Mouse (Mus musculus) hindbrain, embryonic 11.5 days (tissue): Measurements from ENCODE around the gene Sfn. TPM values are rescaled to one million over a fixed set of nuclear protein-coding genes. Genes with fewer than 3 reads are reported as not detected.

Source experiments
- ATAC-seq: fragments of 200-750 bp; cut with Nextera tagmentation; 2 replicates; pipeline ENCODE4 v1.8.0; 2017; ENCODE audit warnings: mild to moderate bottlenecking, moderate TSS enrichment, moderate library complexity; ENCODE audit not compliant: low FRiP score
- DNase-seq: peaks from one replicate; pipeline ENCODE4 v3.0.0-alpha.2; 2015; ENCODE audit warnings: low spot score
- H3K27ac ChIP-seq: fragments of 300-500 bp; sonication (generic); 2 replicates; pipeline ENCODE4 v1.5.1; 2014; ENCODE audit warnings: mild to moderate bottlenecking, low read depth, low read length
- H3K27me3 ChIP-seq: fragments of 300-500 bp; sonication (generic); 2 replicates; pipeline ENCODE4 v1.6.1; 2014; ENCODE audit warnings: mild to moderate bottlenecking, low read length, moderate library complexity, mixed read lengths; ENCODE audit not compliant: control insufficient read depth, insufficient read depth
- H3K36me3 ChIP-seq: fragments of 300-500 bp; sonication (generic); 2 replicates; pipeline ENCODE4 v1.6.1; 2014; ENCODE audit warnings: mild to moderate bottlenecking, low read length, moderate library complexity, mixed read lengths; ENCODE audit not compliant: control insufficient read depth, insufficient read depth
- H3K4me1 ChIP-seq: fragments of 300-500 bp; sonication (generic); replicated peaks from 2 replicates; pipeline ENCODE4 v1.6.1; 2014; ENCODE audit warnings: low read length, mixed read lengths; ENCODE audit not compliant: control insufficient read depth, insufficient read depth
- H3K4me2 ChIP-seq: fragments of 300-500 bp; sonication (generic); replicated peaks from 2 replicates; pipeline ENCODE4 v1.6.1; 2014; ENCODE audit warnings: mild to moderate bottlenecking, low read depth, low read length
- H3K4me3 ChIP-seq: fragments of 300-500 bp; sonication (generic); 2 replicates; pipeline ENCODE4 v1.5.1; 2014; ENCODE audit warnings: low read depth, low read length
- H3K9ac ChIP-seq: fragments of 300-500 bp; sonication (generic); 2 replicates; pipeline ENCODE4 v1.6.1; 2014; ENCODE audit warnings: low read depth, low read length
- H3K9me3 ChIP-seq: fragments of 300-500 bp; sonication (generic); 2 replicates; pipeline ENCODE4 v1.6.1; 2016; ENCODE audit warnings: low read length; ENCODE audit not compliant: control insufficient read depth
- WGBS: fragments of 180-500 bp; shearing (Covaris S2); extraction: QIAGEN DNeasy Blood & Tissue Kit; methylation state at CpG from one replicate; pipeline ENCODE4 v1.1.7; 2014; 5-methylcytosine and 5-hydroxymethylcytosine counted together
- polyA plus RNA-seq: library from polyadenylated mRNA; unstranded; fragments of >200 nt; fragmentation: Nextera tagmentation; extraction: Ambion mirVana; gene quantifications from 2 replicates; pipeline ENCODE4 v1.2.1, GENCODE M21; 2014

Sfn gene
- polyA plus RNA-seq, 1 experiment from 2014 or later: 29.6 TPM

DNA sequence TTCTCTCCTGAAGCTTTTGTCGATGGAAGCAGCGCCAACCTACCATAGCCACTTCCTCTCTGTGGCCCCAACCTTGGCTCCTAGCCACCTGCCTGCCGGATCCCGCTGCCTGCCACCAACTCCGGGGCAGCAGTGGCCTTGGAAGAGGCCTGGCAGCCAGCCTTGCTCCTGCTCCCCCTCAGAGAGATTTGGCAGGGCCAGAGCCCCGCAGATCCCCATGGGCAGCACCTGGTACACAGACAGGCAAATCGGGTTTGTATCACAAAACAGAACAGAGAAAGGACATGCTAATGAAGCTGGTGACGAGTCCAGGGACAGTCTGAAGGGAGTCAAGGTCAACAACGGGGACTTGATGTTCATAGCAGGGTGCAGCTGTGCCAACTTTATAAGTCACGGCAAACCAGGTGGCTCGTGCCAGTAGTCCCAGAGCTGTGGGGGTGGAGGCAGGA, 38.8 kb downstream of the Sfn start:
- ATAC-seq: no peak
- H3K27me3 ChIP-seq: no peaks in the 10 kb centered on the region
- no peak overlapping the region for H3K4me3 ChIP-seq
- 80% methylated on average over 11 of the region's 11 CpGs for WGBS
- no peak overlapping the region for H3K27ac ChIP-seq
- H3K36me3 ChIP-seq: no peaks in the 10 kb centered on the region
- H3K9me3 ChIP-seq: no peaks in the 10 kb centered on the region
- H3K4me1 ChIP-seq: no peaks in the 10 kb centered on the region
- no peak for DNase-seq
- no peak overlapping the region for H3K4me2 ChIP-seq
- H3K9ac ChIP-seq: no peak overlapping the region

DNA sequence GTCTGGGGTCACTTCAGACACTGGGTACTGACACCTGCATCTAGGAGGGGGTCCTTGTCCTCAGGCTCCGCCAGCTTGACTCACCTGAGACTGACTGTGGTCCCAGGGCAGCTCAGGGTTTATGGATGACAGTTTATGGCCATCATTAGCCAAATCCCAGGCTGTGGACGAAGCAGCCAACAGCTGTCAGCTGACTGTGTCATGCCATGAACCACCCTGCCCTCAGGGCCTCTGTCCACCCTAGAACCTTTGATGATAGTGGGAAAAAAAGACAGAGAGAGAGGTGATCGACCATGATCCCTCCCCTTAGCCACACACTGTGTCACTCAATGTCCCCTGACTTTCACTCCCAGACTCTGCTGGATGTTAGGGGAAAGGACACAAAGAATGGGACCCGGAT, 40.3 kb downstream of the Sfn start:
- Histone ChIP-seq H3K36me3 (no peaks in the 10 kb centered on the region), H3K9ac (no peak overlapping the region), H3K4me3 (no peak overlapping the region), H3K4me1 (no peaks in the 10 kb centered on the region), H3K27ac (no peak overlapping the region), H3K27me3 (no peaks in the 10 kb centered on the region), H3K9me3 (no peaks in the 10 kb centered on the region), H3K4me2 (no peak overlapping the region)
- no peak for DNase-seq
- WGBS: 74% methylated on average over 4 of the region's 4 CpGs
- ATAC-seq: no peak

DNA sequence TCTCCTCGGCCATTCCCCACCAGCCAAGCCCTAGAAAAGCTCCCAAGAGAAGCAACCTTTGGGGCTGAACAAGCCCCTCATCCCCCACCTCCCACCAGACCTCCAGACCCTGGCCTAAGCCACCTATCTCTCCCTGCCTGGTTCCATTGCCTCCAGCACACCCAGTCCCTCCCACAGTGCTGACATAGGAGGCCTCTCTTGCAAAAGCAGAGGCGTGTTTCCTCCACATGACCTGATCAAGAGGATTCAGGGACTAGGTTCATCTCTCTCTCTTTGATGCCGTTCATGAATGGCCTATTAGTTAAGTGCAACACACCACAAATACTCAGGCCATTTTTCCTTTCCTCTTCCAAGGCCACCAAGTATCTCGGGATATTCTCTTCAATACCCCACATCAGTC, 42.1 kb downstream of the Sfn start:
- no peak for DNase-seq

DNA sequence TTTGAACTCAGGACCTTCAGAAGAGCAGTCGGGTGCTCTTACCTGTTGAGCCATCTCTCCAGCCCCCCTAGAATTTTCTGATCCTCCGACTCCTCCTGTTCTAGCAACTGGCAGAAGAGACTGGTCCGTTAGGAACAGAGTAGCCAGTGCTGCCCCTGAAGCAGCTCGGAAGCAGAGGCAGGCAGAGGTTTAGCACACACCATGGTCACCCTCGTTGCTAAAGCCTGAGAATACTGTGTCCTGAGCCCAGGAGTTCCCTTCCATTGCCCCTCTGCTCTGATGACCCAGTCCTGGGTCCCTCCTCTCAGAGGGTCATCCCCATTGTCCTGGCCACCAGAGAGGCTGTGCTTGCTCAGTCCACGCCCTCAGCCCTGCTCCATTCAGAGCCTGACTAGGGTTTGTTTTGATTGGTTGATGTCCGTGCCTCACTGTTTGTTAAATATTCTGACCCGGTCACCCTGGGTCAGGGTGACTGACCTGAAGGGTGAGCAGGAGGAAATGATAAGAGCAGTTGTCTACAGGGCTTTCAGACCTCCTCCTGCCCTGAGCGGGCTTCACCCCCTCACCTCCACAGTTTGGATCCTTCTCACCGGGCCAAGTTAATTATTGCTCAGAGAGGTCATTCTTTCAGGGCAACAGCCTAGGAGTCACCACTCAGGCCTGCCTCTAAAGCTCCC, 44.8 kb downstream of the Sfn start:
- Histone ChIP-seq H3K27me3 (no peaks in the 10 kb centered on the region), H3K4me1 (no peaks in the 10 kb centered on the region), H3K36me3 (no peaks in the 10 kb centered on the region), H3K27ac (no peak overlapping the region), H3K9ac (no peak overlapping the region), H3K4me2 (no peak overlapping the region), H3K9me3 (no peaks in the 10 kb centered on the region), H3K4me3 (no peak overlapping the region)
- ATAC-seq (no peak), DNase-seq (no peak)
- WGBS: 33% methylated on average over 10 of the region's 10 CpGs

More for the DNA sequence above, 42.1 kb downstream of the Sfn start:
- no peak overlapping the region for H3K9ac ChIP-seq
- 78% methylated on average over 4 of the region's 4 CpGs for WGBS
- no peaks in the 10 kb centered on the region for H3K9me3 ChIP-seq
- H3K36me3 ChIP-seq: no peaks in the 10 kb centered on the region
- no peaks in the 10 kb centered on the region for H3K27me3 ChIP-seq
- no peak overlapping the region for H3K4me2 ChIP-seq
- H3K4me3 ChIP-seq: no peak overlapping the region
- ATAC-seq: no peak
- no peak overlapping the region for H3K27ac ChIP-seq
- no peaks in the 10 kb centered on the region for H3K4me1 ChIP-seq

DNA sequence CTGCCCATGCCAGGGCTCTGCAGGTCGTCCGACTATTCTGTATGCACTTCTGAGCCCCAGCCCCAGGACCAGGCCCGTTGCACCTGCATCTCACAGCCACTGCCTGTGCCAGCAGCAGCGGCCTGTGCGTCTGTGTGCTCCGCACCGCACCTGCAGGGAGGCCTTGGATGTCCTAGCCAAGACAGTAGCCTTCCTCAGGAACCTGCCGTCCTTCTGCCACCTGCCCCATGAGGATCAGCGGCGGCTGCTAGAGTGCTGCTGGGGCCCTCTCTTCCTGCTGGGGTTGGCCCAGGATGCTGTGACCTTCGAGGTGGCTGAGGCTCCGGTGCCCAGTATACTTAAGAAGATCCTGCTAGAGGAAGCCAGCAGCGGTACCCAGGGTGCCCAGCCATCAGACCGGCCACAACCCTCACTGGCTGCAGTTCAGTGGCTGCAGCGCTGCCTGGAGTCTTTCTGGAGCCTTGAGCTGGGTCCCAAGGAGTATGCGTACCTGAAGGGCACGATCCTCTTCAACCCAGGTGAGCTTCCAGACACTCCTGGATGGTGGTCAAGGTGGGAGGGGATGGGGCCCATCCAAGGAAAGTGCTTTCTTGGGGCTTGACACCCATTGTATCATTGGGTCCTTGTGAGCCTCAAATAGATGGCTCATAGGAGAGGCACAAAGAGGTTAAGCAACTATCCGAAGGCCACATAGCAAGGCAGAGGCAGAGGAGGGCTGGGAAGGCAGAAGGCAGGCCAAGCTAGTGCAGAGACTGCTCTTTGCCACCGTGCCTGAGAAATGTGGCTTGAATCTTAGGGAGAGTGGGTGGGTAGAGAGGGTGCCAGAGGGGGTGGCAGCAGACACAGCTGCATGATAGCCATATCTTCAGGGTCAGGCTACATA, 48.3 kb downstream of the Sfn start:
- WGBS: 75% methylated on average over 19 of the region's 19 CpGs
- no peak overlapping the region for H3K9ac ChIP-seq
- DNase-seq (no peak), ATAC-seq (no peak)
- no peaks in the 10 kb centered on the region for H3K4me1 ChIP-seq
- no peak overlapping the region for H3K4me2 ChIP-seq
- no peaks in the 10 kb centered on the region for H3K27me3 ChIP-seq
- no peak overlapping the region for H3K4me3 ChIP-seq
- H3K9me3 ChIP-seq: no peaks in the 10 kb centered on the region
- no peak overlapping the region for H3K27ac ChIP-seq
- H3K36me3 ChIP-seq: no peaks in the 10 kb centered on the region

DNA sequence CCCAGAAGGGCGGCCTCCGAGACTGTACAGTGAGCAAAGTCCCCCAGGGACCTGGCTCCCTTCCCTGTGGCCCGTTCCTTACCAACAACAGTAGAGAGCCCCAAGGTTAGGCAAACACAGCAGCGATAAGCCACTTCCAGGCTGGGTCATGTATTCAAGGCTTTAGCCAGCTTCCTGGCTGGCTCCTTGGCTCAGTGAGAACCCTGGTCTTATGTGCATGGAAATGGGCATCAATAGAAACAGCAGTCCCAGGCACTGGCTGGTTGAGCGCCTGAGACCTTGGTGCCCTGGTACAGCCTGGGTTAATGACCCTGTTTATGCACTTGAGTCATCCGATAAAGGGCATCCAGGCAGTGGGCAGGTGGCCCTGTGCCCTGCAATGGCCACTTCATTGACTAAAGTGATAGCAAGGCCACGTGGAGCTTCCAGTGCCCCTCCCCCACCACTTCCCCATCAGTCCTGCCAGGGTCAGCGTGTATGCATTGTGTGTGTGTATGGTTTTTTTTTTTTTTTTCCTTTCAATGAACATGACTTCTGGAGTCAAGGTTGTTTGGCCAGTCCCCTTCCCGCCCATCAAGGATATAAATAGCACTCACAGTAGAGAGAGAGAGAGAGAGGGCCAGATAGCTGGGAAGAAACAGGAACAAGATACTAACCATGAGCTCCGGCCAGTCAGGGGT, 49.1 kb downstream of the Sfn start, which contains the start of gene Nr0b2:
Gene Nr0b2, plus strand, starts transcription at position 609 of the 680 bp plus-strand sequence.
- 75% methylated on average over 10 of the region's 10 CpGs for WGBS
- Histone ChIP-seq H3K4me1 (no peaks in the 10 kb centered on the region), H3K4me2 (no peak within 1 kb of the TSS), H3K9me3 (no peaks in the 10 kb centered on the region), H3K9ac (no peak within 1 kb of the TSS), H3K27me3 (no peaks in the 10 kb centered on the region), H3K4me3 (no peak within 1 kb of the TSS), H3K36me3 (no peaks in the 10 kb centered on the region), H3K27ac (no peak within 1 kb of the TSS)
- DNase-seq (no peak), ATAC-seq (no peak)

DNA sequence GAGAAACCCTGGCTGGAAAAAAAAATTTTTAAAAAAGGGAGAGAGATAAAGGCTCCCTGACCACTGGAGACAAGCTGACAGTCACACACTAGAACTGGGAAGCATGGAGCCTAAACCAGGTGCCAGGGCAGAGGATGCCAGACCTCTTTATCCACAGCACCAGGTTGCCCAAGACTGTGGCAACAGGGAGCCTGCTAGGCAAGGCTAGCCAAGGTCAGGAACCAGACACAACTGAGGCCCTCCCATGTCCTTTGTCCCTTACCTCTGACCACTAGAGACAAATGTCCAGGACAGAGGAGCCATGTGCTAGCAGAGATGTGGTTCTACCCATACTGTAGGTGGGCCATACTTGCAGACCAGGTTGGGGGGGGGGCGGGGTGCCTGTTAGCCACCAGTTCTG, 49.9 kb downstream of the Sfn start:
- H3K27ac ChIP-seq: no peak overlapping the region
- H3K27me3 ChIP-seq: no peaks in the 10 kb centered on the region
- H3K9me3 ChIP-seq: no peaks in the 10 kb centered on the region
- ATAC-seq: no peak
- no peaks in the 10 kb centered on the region for H3K36me3 ChIP-seq
- no peak overlapping the region for H3K4me2 ChIP-seq
- no peaks in the 10 kb centered on the region for H3K4me1 ChIP-seq
- no peak overlapping the region for H3K9ac ChIP-seq
- DNase-seq: no peak
- no peak overlapping the region for H3K4me3 ChIP-seq
- whole genome bisulfite sequencing: 83% methylated on average over 1 of the region's 1 CpGs
